Mouse (Mus musculus): ENCODE measurements at regions not wholly inside any gene's neighbourhood (a gene's known extent, or its start where the extent isn't known, plus 50 kb on each side); places are given as distances from the start of the nearest gene placed in this dataset.

DNA sequence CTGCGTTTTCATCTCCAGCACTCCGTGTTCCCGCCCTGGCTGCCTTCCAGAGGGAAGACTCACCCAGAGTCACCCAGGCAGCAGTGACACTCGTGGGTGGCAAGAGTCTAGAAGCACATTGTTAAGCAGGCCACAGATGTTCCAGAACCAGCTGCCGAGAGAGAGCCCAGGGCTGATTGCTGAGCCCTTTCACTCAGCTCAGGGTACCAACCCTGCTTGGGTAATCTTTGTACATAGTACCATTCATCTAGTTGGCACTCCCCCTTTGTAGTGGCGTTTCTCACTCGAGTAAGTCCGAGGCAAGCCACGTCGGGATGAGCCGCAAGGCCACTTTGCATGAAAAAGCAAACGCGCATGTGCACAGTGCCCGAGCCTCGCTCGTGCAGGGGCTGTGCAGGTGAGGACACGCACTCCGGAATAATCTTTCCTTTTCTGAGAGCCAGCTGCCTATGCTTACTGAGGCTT is 156.9 kb downstream of the Zfp281 start:
- DNase-seq (ENCODE audit: low spot score in 2 of 2), result no peak

DNA sequence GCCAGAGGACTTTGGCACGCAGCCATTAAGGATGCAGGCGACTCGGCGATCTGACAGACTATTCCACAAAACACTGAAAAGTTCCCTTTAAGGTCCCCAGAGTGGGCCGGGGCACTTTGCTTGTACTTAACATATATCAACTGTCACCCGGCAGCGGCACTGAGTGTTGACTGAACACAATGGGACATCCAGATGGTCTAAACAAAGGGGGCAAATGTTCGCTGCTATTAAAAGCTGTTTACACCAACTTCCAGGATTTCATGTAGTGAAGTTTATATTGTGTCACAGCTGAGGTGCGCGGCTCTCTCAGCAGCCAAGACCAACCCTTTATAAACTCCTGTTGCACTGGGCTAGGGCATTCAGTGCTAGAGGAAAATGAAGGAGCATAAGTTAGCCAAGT is 157.6 kb downstream of the Zfp281 start:
- peak in 1 of 2 experiments; percentile 57 for DNase-seq (ENCODE audit: low spot score in 2 of 2)

- DNase-seq (ENCODE audit: low spot score in 2 of 2), result no peak
Observed at GRCm38 (mm10) chr1:136784178-136784577, 159.5 kb downstream of the Zfp281 start.

DNA sequence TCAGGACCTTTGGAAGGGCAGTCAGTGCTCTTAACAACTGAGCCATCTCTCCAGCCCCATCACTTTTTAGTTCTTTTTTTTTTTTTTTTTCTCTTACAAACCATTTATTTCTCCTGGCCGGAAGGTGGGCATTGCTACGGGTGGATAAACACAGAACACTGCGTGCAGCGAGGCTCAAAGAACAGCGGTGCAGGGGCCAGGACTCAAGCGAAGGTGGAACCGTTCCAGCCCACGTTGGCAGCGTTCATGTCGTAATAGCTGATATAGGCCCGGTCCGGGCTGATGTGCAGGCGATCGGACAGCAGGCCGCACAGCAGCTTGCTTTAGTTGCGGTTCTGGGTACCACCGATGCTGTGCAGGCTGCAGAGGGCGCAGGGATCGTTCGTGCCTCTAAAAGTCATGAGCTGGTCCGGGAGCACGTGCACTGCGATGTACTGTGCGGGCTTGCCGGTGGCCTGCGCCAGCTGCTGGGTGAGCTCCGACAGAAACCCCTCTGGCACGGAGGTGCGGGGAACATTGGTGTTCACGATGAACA is 164.3 kb downstream of the Zfp281 start:
- peak in 1 of 2 experiments; percentile 51 for DNase-seq (ENCODE audit: low spot score in 2 of 2)

DNA sequence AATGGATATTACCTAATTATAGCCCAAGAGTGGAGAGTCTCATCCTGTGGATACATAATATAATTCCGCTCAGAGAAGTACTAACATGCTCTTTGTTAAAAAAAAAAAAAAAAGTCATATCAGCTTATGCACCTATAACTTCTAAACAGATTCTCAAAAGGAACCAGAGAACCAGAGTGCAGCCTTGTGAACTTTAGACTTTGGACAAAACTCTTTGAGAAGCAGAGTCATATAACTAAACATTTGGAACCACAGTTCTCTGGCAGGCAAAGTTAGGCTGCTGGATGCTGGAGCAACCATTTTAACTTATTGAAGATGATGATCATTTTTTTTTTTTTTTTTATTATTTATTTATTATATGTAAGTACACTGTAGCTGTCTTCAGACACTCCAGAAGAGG is 166.9 kb downstream of the Zfp281 start:
- DNase-seq (ENCODE audit: low spot score in 2 of 2), result no peak

Data from urinary bladder, postnatal 4 days (tissue).